8 mouse cellular contexts compared by ENCODE assay signal in the genomic region with DNA sequence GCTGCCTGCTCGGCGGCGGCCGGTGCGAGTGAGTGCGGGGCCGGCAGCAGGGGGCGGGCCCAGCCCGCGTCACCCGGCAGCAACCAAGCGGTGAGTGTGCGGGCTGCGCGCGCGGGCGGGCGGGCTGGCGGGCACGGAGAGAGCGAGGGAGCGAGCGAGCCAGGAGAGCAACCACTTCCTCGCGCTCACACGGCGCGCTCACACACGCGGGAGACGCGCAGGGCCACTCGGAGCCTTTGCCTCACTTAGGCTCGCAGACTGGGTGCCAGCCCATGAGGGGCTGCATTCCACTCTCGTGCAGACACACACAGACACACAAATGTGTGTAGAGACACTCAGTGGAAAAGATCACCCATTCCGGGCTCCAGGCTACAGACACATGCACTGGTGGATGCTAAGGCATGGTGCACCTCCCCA. TPM values are rescaled to one million over a fixed set of nuclear protein-coding genes. Genes with fewer than 3 reads are reported as not detected.
DNase-seq lines count a peak whose midpoint lies in the region; ATAC-seq lines count a peak whose summit lies in the region.

A gene (minus strand): TSS at position 21 of the 417 bp plus-strand sequence.

- intact Hi-C loops in heart, postnatal 36 days (cut with DNase I): no loop called here

- DNase-seq in CD4-positive helper T cell, adult 2 months (ENCODE audit: low read depth, low spot score): peak; percentile 36
- DNase-seq in T-cell, adult 2 months (ENCODE audit: low spot score): peak; percentile 54
- peak; percentile 45 for DNase-seq in embryo, embryonic 10 days (ENCODE audit: low spot score)
- peak; percentile 21 to 29 for DNase-seq in heart, postnatal 36 days
- DNase-seq in left cerebral cortex, adult 11 months (ENCODE audit: low spot score): peak; percentile 32
- DNase-seq in lung, postnatal 36 days: peak; percentile 18
- DNase-seq in right cerebral cortex, postnatal 36 days (ENCODE audit: low spot score in 2 of 2): peak; percentile 56 to 61

- no peak; the same call in 1 of the 2 replicates for ATAC-seq in megakaryocyte progenitor cell, adult 5-6 weeks (replicated peaks; ENCODE audit: poor library complexity)

RNA-seq across cellular contexts. Expression of the gene that starts here (rescaled TPM):
- under 1 TPM; 0.46 to 0.61 TPM for total RNA-seq in heart, postnatal 36 days (2021)
- total RNA-seq in megakaryocyte progenitor cell, adult 5-6 weeks (2015): not detected in 2 replicates
- total RNA-seq in megakaryocyte progenitor cell, adult 5-6 weeks (2017): not detected in 2 replicates

Comparison
In these comparisons a context has a peak if more than half of its experiments do, and no peak if none do; other contexts are left out.
1. Peak in DNase-seq in heart, postnatal 36 days; RNA of the gene not detected or under 1 TPM.